Mouse (Mus musculus) heart, embryonic 13.5 days (tissue): ENCODE measurements at regions not wholly inside any gene's neighbourhood (a gene's known extent, or its start where the extent isn't known, plus 50 kb on each side); places are given as distances from the start of the nearest gene placed in this dataset.

ENCODE experiments used
- ATAC-seq: fragments of 200-750 bp; cut with Nextera tagmentation; 2 replicates; pipeline ENCODE4 v1.8.0; 2017; ENCODE audit warnings: moderate TSS enrichment; ENCODE audit not compliant: insufficient number of reproducible peaks, low FRiP score, low TSS enrichment; ENCODE audit errors: extremely low read depth
- H3K27ac ChIP-seq: fragments of 300-500 bp; sonication (generic); replicated peaks from 2 replicates; pipeline ENCODE4 v1.5.1; 2015; ENCODE audit warnings: moderate library complexity, mild to moderate bottlenecking, inconsistent platforms
- H3K27me3 ChIP-seq: fragments of 300-500 bp; sonication (generic); replicated peaks from 2 replicates; pipeline ENCODE4 v1.6.1; 2015; ENCODE audit warnings: mild to moderate bottlenecking, inconsistent platforms
- H3K36me3 ChIP-seq: fragments of 300-500 bp; sonication (generic); 2 replicates; pipeline ENCODE4 v1.6.1; 2015; ENCODE audit warnings: mild to moderate bottlenecking, inconsistent platforms
- H3K4me1 ChIP-seq: fragments of 300-500 bp; sonication (generic); 2 replicates; pipeline ENCODE4 v1.6.1; 2015; ENCODE audit warnings: inconsistent platforms
- H3K4me2 ChIP-seq: fragments of 300-500 bp; sonication (generic); 2 replicates; pipeline ENCODE4 v1.6.1; 2015; ENCODE audit warnings: inconsistent platforms, mild to moderate bottlenecking, moderate library complexity
- H3K4me3 ChIP-seq: fragments of 300-500 bp; sonication (generic); 2 replicates; pipeline ENCODE4 v1.5.1; 2015; ENCODE audit warnings: moderate library complexity, mild to moderate bottlenecking, inconsistent platforms
- H3K9ac ChIP-seq: fragments of 300-500 bp; sonication (generic); 2 replicates; pipeline ENCODE4 v1.6.1; 2015; ENCODE audit warnings: inconsistent platforms, mild to moderate bottlenecking, moderate library complexity
- H3K9me3 ChIP-seq: fragments of 300-500 bp; sonication (generic); 2 replicates; pipeline ENCODE4 v1.6.1; 2016; ENCODE audit warnings: inconsistent platforms
- WGBS: fragments of 180-500 bp; shearing (Covaris S2); methylation state at CpG from one replicate; pipeline ENCODE4 v1.1.7; 2015; ENCODE audit warnings: mixed read lengths; 5-methylcytosine and 5-hydroxymethylcytosine counted together

DNA sequence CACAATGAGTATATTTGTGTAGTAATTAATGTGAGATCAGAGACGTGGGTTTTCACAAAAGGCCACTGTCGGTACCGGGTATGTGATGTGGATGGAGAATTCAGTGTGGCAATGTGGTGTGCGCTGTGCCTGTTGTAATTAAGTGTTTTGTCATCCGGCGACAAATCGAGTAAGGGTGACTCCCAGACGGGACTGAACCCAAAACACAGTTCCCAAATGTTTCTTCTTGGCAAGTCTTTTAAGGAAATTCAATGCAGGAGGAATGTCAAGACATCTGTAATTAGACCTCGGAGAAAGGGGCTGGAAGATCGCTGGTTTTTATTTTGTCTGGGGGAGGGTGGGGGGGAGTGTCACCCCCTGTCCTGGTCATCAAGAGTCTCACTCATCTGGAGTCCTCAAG is 72.3 kb upstream of the Tbx3 start:
- Histone ChIP-seq H3K9me3 (no peaks in the 10 kb centered on the region), H3K4me1 (no peaks in the 10 kb centered on the region), H3K36me3 (no peaks in the 10 kb centered on the region), H3K27ac (no peak overlapping the region), H3K4me3 (no peak overlapping the region), H3K4me2 (no peak overlapping the region), H3K27me3 (peaks cover 16% of the 10 kb centered on the region), H3K9ac (no peak overlapping the region)
- 60% methylated on average over 10 of the region's 10 CpGs for WGBS
- ATAC-seq: no peak

DNA sequence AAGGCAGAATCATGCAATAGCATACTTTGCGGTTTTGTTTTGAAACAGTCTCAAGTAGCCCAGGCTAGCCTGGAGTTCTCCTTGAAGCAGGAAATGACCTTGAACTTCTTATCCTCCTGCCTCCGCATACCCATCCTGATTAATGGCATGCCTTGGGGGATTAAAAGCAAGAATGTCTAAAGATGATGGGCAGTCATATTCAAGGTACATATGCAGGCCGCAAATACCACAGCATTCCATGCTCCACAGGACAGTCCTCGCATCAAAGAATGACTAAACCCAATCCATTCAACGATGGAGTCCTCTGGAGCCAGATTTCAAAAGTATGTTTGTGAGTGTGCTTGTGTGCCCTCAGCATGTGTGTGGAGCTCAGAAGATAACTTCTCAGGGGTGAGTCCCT is 69.1 kb upstream of the Tbx3 start:
- no peak overlapping the region for H3K9ac ChIP-seq
- H3K9me3 ChIP-seq: no peaks in the 10 kb centered on the region
- no peak for ATAC-seq
- H3K4me3 ChIP-seq: no peak overlapping the region
- WGBS: 87% methylated on average over 5 of the region's 5 CpGs
- H3K4me2 ChIP-seq: no peak overlapping the region
- H3K36me3 ChIP-seq: no peaks in the 10 kb centered on the region
- H3K4me1 ChIP-seq: no peaks in the 10 kb centered on the region
- H3K27me3 ChIP-seq: peaks cover 16% of the 10 kb centered on the region
- H3K27ac ChIP-seq: no peak overlapping the region

DNA sequence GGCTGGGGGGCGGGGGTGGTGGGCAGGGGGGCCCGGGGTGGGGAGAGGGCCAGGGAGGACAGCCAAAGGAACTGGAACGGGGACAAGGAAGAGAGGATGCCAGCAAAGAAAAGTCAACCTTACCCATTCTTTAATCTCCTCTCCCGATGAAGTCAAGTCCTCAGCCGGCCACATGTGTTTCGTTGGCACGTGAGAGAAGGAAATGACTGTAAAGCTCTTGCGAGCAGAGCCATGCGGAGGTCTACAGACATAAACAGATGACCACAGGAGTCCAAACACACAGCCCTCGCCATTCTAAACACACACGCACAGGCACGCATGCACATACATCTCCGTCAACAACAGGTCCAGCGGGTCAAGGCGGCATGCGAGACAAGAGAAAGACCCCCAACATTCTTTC is 68.5 kb upstream of the Tbx3 start:
- ATAC-seq: no peak
- no peaks in the 10 kb centered on the region for H3K36me3 ChIP-seq
- H3K27ac ChIP-seq: no peak overlapping the region
- H3K4me1 ChIP-seq: no peaks in the 10 kb centered on the region
- WGBS: 84% methylated on average over 16 of the region's 16 CpGs
- no peak overlapping the region for H3K4me2 ChIP-seq
- no peak overlapping the region for H3K4me3 ChIP-seq
- H3K9me3 ChIP-seq: no peaks in the 10 kb centered on the region
- H3K27me3 ChIP-seq: peaks cover 16% of the 10 kb centered on the region
- no peak overlapping the region for H3K9ac ChIP-seq

DNA sequence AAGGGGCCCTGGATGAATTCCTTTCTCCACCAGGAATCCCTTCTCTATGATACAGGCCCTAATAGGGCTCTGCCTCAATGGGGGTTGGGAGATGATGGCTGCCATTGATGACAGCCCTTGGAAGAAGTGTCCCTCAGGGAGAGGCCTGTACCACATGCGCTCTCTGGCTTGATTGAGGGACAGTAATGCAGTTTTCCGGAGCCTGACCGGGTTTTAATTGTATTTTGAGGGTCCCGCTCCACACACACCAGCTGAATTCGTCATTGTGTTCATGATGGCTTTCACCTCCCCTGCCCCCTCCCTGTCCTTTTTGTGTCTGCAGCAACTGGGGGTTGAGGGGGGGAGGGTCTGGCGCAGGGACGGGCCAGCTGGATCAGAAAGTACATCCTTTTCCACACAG is 65.0 kb upstream of the Tbx3 start:
- no peaks in the 10 kb centered on the region for H3K36me3 ChIP-seq
- no peaks in the 10 kb centered on the region for H3K9me3 ChIP-seq
- H3K4me3 ChIP-seq: no peak overlapping the region
- H3K27me3 ChIP-seq: 0 out of 2 replicates have a peak, but pooled peaks cover 1% of the 10 kb centered on the region
- peaks cover 11% of the 10 kb centered on the region for H3K4me1 ChIP-seq
- no peak overlapping the region for H3K9ac ChIP-seq
- 75% methylated on average over 7 of the region's 7 CpGs for WGBS
- ATAC-seq: no peak; the same call in 1 of the 2 replicates
- no peak overlapping the region for H3K27ac ChIP-seq
- H3K4me2 ChIP-seq: no peak overlapping the region

DNA sequence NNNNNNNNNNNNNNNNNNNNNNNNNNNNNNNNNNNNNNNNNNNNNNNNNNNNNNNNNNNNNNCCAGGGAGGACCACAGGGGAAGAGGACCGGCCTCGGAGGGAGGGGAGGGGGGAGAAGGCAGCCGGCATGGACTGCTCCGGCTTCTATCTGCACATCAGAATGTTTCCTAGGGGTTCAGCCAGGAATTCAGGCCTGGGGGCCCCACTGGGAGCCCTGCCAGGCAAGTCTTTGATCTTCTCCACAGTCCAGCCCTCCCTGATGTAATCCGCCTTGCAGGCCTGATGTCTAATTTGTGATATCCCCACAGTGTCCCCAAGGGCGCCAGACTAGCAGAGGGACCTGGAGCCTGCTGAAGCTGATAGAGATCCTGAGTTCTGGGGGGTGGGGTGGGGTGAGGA is 57.1 kb upstream of the Tbx3 start:
- WGBS: 19% methylated on average over 6 of the region's 6 CpGs
- Histone ChIP-seq H3K4me1 (peaks cover 34% of the 10 kb centered on the region), H3K27ac (0 out of 2 replicates have a peak overlapping the region, but pooled peaks have one; percentile 12), H3K4me3 (no peak overlapping the region), H3K27me3 (peaks cover 39% of the 10 kb centered on the region), H3K9me3 (no peaks in the 10 kb centered on the region), H3K36me3 (no peaks in the 10 kb centered on the region), H3K9ac (no peak overlapping the region), H3K4me2 (no peak overlapping the region)
- ATAC-seq: no peak

DNA sequence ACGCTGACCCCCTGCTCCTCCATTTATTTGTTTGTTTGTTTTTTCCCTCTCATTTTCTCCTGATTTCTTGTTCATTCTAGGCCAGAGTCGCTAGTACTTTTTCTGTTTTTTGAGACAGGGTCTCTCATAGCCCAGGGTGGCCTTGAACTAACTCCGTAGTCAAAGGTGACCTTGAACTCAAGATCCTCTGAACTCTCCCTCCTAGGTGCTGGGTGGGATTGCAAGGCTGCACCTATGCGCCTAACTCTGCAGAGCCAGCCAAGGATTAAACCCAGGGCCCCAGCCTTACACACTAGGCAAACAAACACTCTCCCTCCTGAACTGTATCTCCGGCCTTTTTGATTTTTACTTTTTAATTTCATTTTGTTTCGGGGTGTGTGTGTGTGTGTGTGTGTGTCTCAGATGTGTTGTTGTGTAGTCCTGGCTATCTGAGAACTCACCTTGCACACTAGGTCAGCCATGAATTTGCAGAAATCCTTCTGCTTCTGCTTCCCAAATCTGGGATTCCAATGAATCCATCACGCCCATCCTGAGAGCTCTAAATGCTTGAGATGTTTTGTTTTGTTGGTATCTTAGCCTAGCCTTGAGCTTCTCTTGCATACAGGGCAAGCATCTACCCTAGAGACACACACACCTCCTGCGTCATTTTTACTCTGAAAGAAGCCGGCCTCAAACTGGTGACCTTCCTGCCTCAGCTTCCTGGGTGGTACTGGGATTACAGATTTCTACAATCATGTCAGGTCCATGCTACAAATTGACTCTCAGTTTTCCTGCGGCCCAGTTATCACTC is 56.3 kb upstream of the Tbx3 start:
- no peak overlapping the region for H3K4me3 ChIP-seq
- peaks cover 42% of the 10 kb centered on the region for H3K27me3 ChIP-seq
- H3K4me1 ChIP-seq: peaks cover 28% of the 10 kb centered on the region
- no peaks in the 10 kb centered on the region for H3K9me3 ChIP-seq
- 0 out of 2 replicates have a peak overlapping the region, but pooled peaks have one; percentile 12 for H3K27ac ChIP-seq
- H3K36me3 ChIP-seq: no peaks in the 10 kb centered on the region
- no peak overlapping the region for H3K9ac ChIP-seq
- WGBS: 76% methylated on average over 10 of the region's 10 CpGs
- no peak for ATAC-seq
- H3K4me2 ChIP-seq: no peak overlapping the region

DNA sequence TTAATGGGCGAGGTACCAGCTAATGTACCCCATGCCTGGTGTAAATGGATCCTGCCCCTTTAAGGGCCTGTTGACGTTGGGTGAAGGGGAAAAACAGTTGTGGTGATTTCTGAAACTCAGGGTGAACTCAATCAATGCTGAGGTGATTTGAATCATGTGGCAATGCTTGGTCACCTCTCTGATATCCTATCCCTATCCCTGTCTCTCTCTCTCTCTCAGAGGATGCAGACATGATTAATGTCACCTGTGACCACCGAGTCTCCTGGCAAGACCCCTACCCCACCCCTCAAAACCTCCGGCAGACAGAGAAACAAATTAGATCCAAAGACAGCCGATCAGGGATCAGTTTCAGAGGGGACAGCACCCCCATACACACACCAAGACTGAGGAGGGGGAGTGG is 54.8 kb upstream of the Tbx3 start:
- Histone ChIP-seq H3K36me3 (no peaks in the 10 kb centered on the region), H3K4me2 (no peak overlapping the region), H3K27ac (no peak overlapping the region), H3K9me3 (no peaks in the 10 kb centered on the region), H3K4me3 (no peak overlapping the region), H3K27me3 (peaks cover 54% of the 10 kb centered on the region), H3K4me1 (peaks cover 27% of the 10 kb centered on the region), H3K9ac (no peak overlapping the region)
- no peak for ATAC-seq
- WGBS: 38% methylated on average over 5 of the region's 5 CpGs

DNA sequence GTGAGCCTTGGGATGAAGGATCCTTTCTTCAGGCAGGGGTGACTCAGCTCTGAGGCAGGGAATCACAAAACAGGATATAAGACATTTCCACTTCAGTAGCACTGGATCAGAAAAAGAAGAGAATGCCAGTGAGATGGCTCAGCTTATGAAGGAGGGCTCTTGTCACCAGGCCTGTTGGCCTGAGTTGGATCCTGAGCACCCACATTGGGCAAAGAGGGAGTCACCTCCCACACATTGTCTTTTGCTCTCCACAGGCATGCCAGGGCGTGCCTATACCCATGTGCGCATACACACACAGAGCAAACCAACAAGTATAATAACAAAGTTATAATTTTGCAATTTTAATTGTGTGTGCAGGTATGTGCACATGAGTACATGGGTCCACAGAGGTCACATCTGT is 52.6 kb upstream of the Tbx3 start:
- Histone ChIP-seq H3K9ac (no peak overlapping the region), H3K4me2 (no peak overlapping the region), H3K36me3 (no peaks in the 10 kb centered on the region), H3K4me1 (peaks cover 28% of the 10 kb centered on the region), H3K4me3 (no peak overlapping the region), H3K27ac (no peak overlapping the region), H3K9me3 (no peaks in the 10 kb centered on the region), H3K27me3 (peaks cover 53% of the 10 kb centered on the region)
- ATAC-seq: no peak
- WGBS: 82% methylated on average over 2 of the region's 2 CpGs

DNA sequence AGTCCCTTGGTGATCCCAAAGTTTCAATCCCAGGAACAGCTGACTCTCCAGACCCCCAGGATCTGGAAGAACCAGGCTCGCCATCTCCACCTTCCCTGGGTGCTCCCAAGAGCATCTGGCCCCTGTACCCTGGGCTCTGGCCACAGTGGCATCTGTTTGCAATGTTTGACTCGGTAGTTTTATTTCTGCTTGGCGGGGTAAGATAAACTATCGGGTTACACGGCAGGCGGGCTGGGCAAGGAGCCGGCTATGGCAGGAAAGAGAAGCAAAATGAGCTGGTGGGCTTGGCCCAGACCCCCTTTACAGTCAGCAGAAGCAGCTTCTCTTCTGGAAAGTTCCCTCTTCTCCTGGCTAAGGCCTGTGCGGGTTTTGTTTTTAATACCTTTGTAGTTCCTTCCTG is 50.6 kb upstream of the Tbx3 start:
- Histone ChIP-seq H3K9me3 (no peaks in the 10 kb centered on the region), H3K4me3 (no peak overlapping the region), H3K9ac (no peak overlapping the region), H3K4me2 (no peak overlapping the region), H3K27ac (no peak overlapping the region), H3K4me1 (peaks cover 17% of the 10 kb centered on the region), H3K27me3 (peaks cover 73% of the 10 kb centered on the region), H3K36me3 (no peaks in the 10 kb centered on the region)
- no peak for ATAC-seq
- WGBS: 36% methylated on average over 8 of the region's 8 CpGs
